Mouse (Mus musculus) thymus, adult 2 months (tissue): ENCODE measurements around the gene Nme9.

ENCODE experiments used
- CTCF ChIP-seq: fragments of 200-500 bp; IDR thresholded peaks from 2 replicates; pipeline ENCODE4 v1.5.1; 2012; ENCODE audit warnings: mild to moderate bottlenecking, control low read depth, low read length, moderate library complexity, borderline replicate concordance; ENCODE audit not compliant: control insufficient read depth, poor library complexity, insufficient read depth; ENCODE audit errors: extremely low read depth
- POLR2A ChIP-seq: fragments of 200-500 bp; IDR thresholded peaks from 2 replicates; pipeline ENCODE4 v1.6.1; 2012; ENCODE audit warnings: mild to moderate bottlenecking, low read length, control low read depth, moderate library complexity; ENCODE audit not compliant: control insufficient read depth, poor library complexity, insufficient read depth; ENCODE audit errors: extremely low read depth

GRCm38 (mm10) chr9:99470347-99471092 lies 19.2 kb downstream of the Nme9 start:
- TF ChIP-seq CTCF, result no peak
- TF ChIP-seq POLR2A, result no peak
